Mouse (Mus musculus): Measurements from ENCODE around the gene Rcl1. TPM values are rescaled to one million over a fixed set of nuclear protein-coding genes. Genes with fewer than 3 reads are reported as not detected.
A peak's percentile ranks its signal among the peaks of the same experiment; 100 is the strongest.

The Rcl1 gene
- 10 to 100 TPM in 1 of 26 experiments, 1 to 10 TPM in 25; 2.9 to 11.7 (median 5.0) TPM for total RNA-seq (2018; cell fraction: chromatin; rRNA removed)
- total RNA-seq (2018; cell fraction: cytosol; rRNA removed): 10 to 100 TPM in 2 of 26 experiments, 1 to 10 TPM in 24; 4.2 to 11.2 (median 6.0) TPM
- 10 to 100 TPM in 2 of 26 experiments, 1 to 10 TPM in 24; 2.4 to 12.9 (median 4.3) TPM for total RNA-seq (2018; cell fraction: nucleus; rRNA removed)
- polyA plus RNA-seq (2018): 5.0 to 11.9 TPM (median 5.2 TPM) in 3 replicates

DNA sequence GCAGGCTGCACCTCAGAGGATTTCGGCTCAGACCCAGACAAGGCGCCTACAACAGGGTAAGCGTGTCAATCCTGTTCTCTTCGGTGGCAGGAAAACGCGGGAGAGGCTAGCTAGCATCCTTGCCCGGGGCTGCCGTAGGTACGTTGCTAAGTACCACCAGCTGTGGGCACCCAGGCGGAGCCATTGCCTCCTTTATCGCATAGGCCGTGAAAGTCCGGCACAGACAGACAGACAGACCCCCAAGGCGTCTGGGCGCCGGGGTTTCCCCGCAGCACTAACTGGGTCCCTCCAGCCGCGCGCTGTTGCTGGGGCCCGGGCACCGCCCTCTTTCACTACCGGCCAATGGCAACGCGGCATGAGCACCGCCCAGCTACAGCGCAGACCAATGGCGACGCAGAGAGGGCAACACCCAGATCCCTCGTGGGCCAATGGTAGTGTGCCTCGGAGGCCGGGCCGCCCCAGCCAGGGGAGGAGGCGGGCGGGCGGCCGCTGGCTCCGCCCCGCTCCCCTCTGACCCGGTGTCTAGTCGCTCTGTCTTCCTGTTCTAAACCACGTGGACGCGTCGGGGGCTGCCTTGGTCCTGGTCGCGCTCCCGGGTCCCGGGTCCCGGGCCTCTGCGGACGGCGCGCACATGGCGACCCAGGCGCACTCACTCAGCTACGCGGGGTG lies at the start of gene Rcl1:
TSS of gene Rcl1 (plus strand) at position 502 of the 669 bp plus-strand sequence.
- peak within 1 kb of the TSS; percentile 56 for H3K4me3 ChIP-seq (ENCODE audit: inconsistent target)
- under 1% methylated on average over 58 of the region's 58 CpGs for WGBS (ENCODE audit: missing documents)
- no peak within 1 kb of the TSS for H3K27ac ChIP-seq
- H3K36me3 ChIP-seq (ENCODE audit: inconsistent target): no peaks in the 10 kb centered on the region
- H3K79me2 ChIP-seq (ENCODE audit: inconsistent target): peaks cover 12% of the 10 kb centered on the region; the same call in 1 of the 2 replicates

DNA sequence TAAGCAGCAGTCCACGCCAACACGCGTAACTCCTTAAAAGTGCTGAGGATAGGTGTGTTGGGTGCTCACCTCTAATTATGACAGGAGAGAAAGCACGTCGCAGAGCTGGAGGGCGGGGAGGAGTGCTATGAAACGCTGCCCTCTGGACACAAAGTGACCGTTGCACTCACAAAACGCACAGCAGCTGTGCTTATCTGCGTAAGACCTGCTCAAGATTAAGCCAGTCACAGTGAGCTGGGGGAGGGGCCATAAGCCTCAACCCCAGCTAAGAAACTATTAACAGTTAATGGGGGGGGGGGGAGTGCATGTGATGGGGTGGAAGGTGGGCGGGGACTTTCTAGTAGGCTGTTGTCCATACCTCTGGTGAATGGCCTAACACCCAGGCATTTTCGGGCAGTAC lies 48.4 kb upstream of the Rcl1 start:
- H3K4me3 ChIP-seq (ENCODE audit: inconsistent target): no peak overlapping the region
- no peaks in the 10 kb centered on the region for H3K79me2 ChIP-seq (ENCODE audit: inconsistent target)
- 85% methylated on average over 11 of the region's 12 CpGs for WGBS (ENCODE audit: missing documents)
- no peak overlapping the region for H3K27ac ChIP-seq
- H3K36me3 ChIP-seq (ENCODE audit: inconsistent target): no peaks in the 10 kb centered on the region

DNA sequence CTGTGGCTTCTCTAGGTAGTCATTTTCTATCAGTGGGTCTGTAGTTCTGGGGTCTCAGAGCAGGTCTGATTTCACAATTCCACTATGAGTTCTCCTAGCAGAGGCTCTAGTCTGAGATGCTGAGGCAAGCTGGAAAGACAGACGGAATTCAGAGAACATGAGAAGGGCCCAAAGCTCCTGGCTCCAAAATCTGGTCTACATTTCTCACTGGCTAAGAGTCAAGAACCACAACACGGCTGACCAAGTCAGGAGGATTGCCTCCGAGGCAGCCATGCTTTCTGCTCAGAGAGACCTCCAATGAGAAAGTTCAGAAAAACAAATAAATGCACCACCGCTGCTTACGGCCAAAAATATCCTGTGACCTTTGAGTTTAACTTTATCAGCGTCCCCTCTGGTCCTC lies 46.6 kb upstream of the Rcl1 start:
- Histone ChIP-seq H3K79me2 (ENCODE audit: inconsistent target) (no peaks in the 10 kb centered on the region), H3K36me3 (ENCODE audit: inconsistent target) (no peaks in the 10 kb centered on the region), H3K27ac (no peak overlapping the region), H3K4me3 (ENCODE audit: inconsistent target) (no peak overlapping the region)
- 94% methylated on average over 6 of the region's 6 CpGs for WGBS (ENCODE audit: missing documents)

GRCm38 (mm10) chr19:29055469-29055868 lies 45.7 kb upstream of the Rcl1 start:
- Histone ChIP-seq H3K27ac (no peak overlapping the region), H3K79me2 (ENCODE audit: inconsistent target) (no peaks in the 10 kb centered on the region), H3K36me3 (ENCODE audit: inconsistent target) (no peaks in the 10 kb centered on the region), H3K4me3 (ENCODE audit: inconsistent target) (no peak overlapping the region)
- WGBS (ENCODE audit: missing documents): 96% methylated on average over 4 of the region's 4 CpGs

GRCm38 (mm10) chr19:29058741-29059140 lies 42.4 kb upstream of the Rcl1 start:
- no peak overlapping the region for H3K4me3 ChIP-seq (ENCODE audit: inconsistent target)
- H3K36me3 ChIP-seq (ENCODE audit: inconsistent target): no peaks in the 10 kb centered on the region
- no peak overlapping the region for H3K27ac ChIP-seq
- no peaks in the 10 kb centered on the region for H3K79me2 ChIP-seq (ENCODE audit: inconsistent target)
- 82% methylated on average over 5 of the region's 5 CpGs for WGBS (ENCODE audit: missing documents)

DNA sequence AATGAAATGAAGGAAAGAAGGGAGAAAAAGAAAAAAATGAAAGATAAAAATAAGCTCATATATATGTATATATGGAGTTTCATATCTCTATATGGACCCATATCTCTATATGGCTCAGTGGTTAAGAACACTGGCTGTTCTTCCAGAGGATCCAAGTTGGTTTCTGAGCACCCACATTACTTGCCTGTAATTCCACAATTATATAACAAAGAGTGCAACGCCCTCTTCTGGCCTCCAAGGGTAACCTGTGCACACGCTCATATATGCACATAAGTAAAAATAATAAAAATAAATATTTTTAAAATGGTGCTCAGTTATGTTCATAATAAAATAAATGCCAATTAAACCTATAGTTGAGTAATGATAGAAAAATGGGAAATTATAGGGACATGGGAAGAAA lies 41.5 kb upstream of the Rcl1 start:
- Histone ChIP-seq H3K27ac (no peak overlapping the region), H3K79me2 (ENCODE audit: inconsistent target) (no peaks in the 10 kb centered on the region), H3K36me3 (ENCODE audit: inconsistent target) (no peaks in the 10 kb centered on the region), H3K4me3 (ENCODE audit: inconsistent target) (no peak overlapping the region)
- 100% methylated on average over 2 of the region's 2 CpGs for WGBS (ENCODE audit: missing documents)

- WGBS (ENCODE audit: missing documents): 94% methylated on average over 6 of the region's 6 CpGs
- Histone ChIP-seq H3K4me3 (ENCODE audit: inconsistent target) (no peak overlapping the region), H3K27ac (no peak overlapping the region), H3K36me3 (ENCODE audit: inconsistent target) (no peaks in the 10 kb centered on the region), H3K79me2 (ENCODE audit: inconsistent target) (no peaks in the 10 kb centered on the region)
These were observed 40.9 kb upstream of the Rcl1 start for GRCm38 (mm10) chr19:29060299-29060698.

GRCm38 (mm10) chr19:29063009-29063408 lies 38.2 kb upstream of the Rcl1 start:
- Histone ChIP-seq H3K36me3 (ENCODE audit: inconsistent target) (no peaks in the 10 kb centered on the region), H3K79me2 (ENCODE audit: inconsistent target) (no peaks in the 10 kb centered on the region), H3K4me3 (ENCODE audit: inconsistent target) (no peak overlapping the region), H3K27ac (no peak overlapping the region)
- 89% methylated on average over 5 of the region's 5 CpGs for WGBS (ENCODE audit: missing documents)

GRCm38 (mm10) chr19:29063577-29064363 lies 37.4 kb upstream of the Rcl1 start:
- 9% methylated on average over 18 of the region's 18 CpGs for WGBS (ENCODE audit: missing documents)
- no peaks in the 10 kb centered on the region for H3K79me2 ChIP-seq (ENCODE audit: inconsistent target)
- H3K27ac ChIP-seq: peak overlapping the region; percentile 57
- H3K36me3 ChIP-seq (ENCODE audit: inconsistent target): no peaks in the 10 kb centered on the region
- peak overlapping the region; percentile 24; the same call in 1 of the 2 replicates for H3K4me3 ChIP-seq (ENCODE audit: inconsistent target)

DNA sequence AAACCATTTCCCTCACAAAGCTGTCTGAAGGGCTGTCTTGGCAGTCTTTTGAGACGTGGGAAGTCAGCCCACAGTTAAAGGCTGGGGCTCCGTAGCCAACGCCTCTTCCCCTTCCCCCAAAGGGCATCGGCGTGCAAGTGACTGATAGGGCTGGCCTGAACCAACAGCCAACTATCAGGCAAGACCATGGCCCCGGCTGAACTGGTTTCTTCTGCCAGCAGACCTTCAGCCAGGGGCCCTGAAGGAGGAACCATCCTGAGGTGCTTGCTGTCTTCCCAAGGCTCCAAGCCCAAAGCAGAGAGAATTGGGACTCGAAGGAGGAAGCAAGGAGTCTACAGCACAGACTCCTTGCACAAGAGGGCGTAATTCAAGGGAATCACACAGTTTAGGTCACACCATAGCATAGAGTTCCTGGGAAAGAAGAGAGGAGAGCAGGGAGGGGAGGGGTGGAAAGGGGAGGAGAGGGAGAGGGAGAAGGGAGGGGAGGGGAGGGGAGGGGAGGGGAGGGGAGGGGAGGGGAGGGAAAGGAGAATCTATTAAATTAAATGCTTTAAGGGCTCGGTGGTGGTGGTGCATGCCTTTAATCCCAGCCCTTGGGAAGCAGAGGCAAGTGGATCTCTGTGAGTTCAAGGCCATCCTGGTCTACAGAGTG lies 36.6 kb upstream of the Rcl1 start:
- Histone ChIP-seq H3K36me3 (ENCODE audit: inconsistent target) (no peaks in the 10 kb centered on the region), H3K79me2 (ENCODE audit: inconsistent target) (no peaks in the 10 kb centered on the region), H3K4me3 (ENCODE audit: inconsistent target) (peak overlapping the region; percentile 24; the same call in 1 of the 2 replicates), H3K27ac (peak overlapping the region; percentile 57)
- 8% methylated on average over 9 of the region's 9 CpGs for WGBS (ENCODE audit: missing documents)

DNA sequence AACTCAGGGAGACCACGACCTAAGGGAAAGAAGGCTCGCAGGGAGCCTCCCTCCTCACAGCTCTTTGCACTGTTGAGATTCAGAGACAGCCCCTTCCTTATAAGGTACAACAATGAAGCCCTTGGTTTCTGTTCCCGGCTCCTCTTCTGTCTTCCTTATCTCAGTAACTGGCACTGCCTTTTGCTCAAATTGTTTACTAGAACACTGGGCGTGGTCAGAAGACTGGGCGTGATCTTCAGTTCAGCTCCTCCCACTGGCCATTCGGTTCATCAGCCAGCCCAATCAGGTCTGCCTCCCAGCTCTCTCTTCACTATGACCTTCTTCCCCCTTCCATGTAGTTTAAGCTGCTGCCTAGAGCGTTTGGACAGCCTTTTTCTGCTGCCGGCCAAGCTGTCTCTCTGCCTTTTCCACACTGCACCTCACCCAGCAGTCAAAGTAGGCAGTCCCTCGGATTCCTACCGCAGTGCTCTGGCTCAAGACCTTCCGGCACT lies 34.1 kb upstream of the Rcl1 start:
- Histone ChIP-seq H3K27ac (no peak overlapping the region), H3K4me3 (ENCODE audit: inconsistent target) (peak overlapping the region; percentile 23; the same call in 1 of the 2 replicates), H3K36me3 (ENCODE audit: inconsistent target) (no peaks in the 10 kb centered on the region), H3K79me2 (ENCODE audit: inconsistent target) (no peaks in the 10 kb centered on the region)
- WGBS (ENCODE audit: missing documents): 15% methylated on average over 11 of the region's 11 CpGs

- Histone ChIP-seq H3K79me2 (ENCODE audit: inconsistent target) (no peaks in the 10 kb centered on the region), H3K36me3 (ENCODE audit: inconsistent target) (no peaks in the 10 kb centered on the region), H3K4me3 (ENCODE audit: inconsistent target) (no peak overlapping the region), H3K27ac (no peak overlapping the region)
- WGBS (ENCODE audit: missing documents): 98% methylated on average over 5 of the region's 5 CpGs
These were observed 32.0 kb upstream of the Rcl1 start for GRCm38 (mm10) chr19:29069195-29069594.

- 100% methylated on average over 6 of the region's 6 CpGs for WGBS (ENCODE audit: missing documents)
- Histone ChIP-seq H3K27ac (no peak overlapping the region), H3K79me2 (ENCODE audit: inconsistent target) (no peaks in the 10 kb centered on the region), H3K4me3 (ENCODE audit: inconsistent target) (no peak overlapping the region), H3K36me3 (ENCODE audit: inconsistent target) (no peaks in the 10 kb centered on the region)
These were observed 26.4 kb upstream of the Rcl1 start for GRCm38 (mm10) chr19:29074802-29075201.

DNA sequence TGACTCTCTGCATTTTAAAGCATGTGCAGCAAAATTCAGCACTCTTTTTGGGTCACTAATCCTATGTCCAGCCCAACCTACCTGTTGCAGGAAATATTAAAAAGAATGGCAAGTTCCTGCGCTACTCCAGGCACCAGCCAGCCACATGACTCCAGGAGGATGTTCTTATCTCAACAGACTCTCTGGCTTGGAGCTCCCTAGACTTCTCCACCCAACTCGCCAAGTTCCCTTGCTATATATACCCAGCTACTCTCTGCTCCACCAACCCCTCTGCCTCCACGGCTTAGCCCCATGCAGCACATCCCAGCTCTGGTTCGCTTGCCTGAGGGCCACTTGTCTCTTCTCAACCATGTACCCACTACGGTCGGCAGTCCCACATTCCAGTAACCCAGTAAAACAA lies 12.5 kb upstream of the Rcl1 start:
- Histone ChIP-seq H3K27ac (no peak overlapping the region), H3K4me3 (ENCODE audit: inconsistent target) (no peak overlapping the region), H3K36me3 (ENCODE audit: inconsistent target) (no peaks in the 10 kb centered on the region), H3K79me2 (ENCODE audit: inconsistent target) (no peaks in the 10 kb centered on the region)
- 93% methylated on average over 6 of the region's 6 CpGs for WGBS (ENCODE audit: missing documents)
